Mouse (Mus musculus) MEL (cell line): ENCODE results near the gene Stim1. TPM values are rescaled to one million over a fixed set of nuclear protein-coding genes. Genes with fewer than 3 reads are reported as not detected.

Experiments
- DNase-seq: peaks from one replicate; pipeline ENCODE4 v3.0.0; 2011; ENCODE audit warnings: low read depth, low spot score
- H3K27ac ChIP-seq: 2 replicates; pipeline ENCODE4 v1.5.1; 2012; ENCODE audit warnings: low read depth, mild to moderate bottlenecking, control low read depth, low read length, moderate library complexity; ENCODE audit not compliant: control insufficient read depth
- H3K27me3 ChIP-seq, 2 experiments: fragments of 150-350 bp in 1 of 2; sonication (generic) in 1 of 2; 2 replicates each; pipeline ENCODE4 v1.6.1; 2012; ENCODE audit warnings: low read length in 2 of 2, mild to moderate bottlenecking in 2 of 2, improper control_type of control experiment in 1 of 2, moderate library complexity in 1 of 2; ENCODE audit not compliant: insufficient read depth in 2 of 2, control insufficient read depth in 1 of 2
- H3K36me3 ChIP-seq, 2 experiments: 2 replicates each; pipeline ENCODE4 v1.6.1; 2012 to 2014; ENCODE audit warnings: low read length in 2 of 2, improper control_type of control experiment in 1 of 2, inconsistent platforms in 1 of 2, mild to moderate bottlenecking in 1 of 2; ENCODE audit not compliant: insufficient read depth in 2 of 2, control insufficient read depth in 1 of 2
- H3K4me1 ChIP-seq, 2 experiments: fragments of 150-350 bp in 1 of 2; sonication (generic) in 1 of 2; 2 replicates each; pipeline ENCODE4 v1.6.1; 2012; ENCODE audit warnings: low read length in 2 of 2, improper control_type of control experiment in 1 of 2, mild to moderate bottlenecking in 1 of 2; ENCODE audit not compliant: insufficient read depth in 2 of 2, control insufficient read depth in 1 of 2
- H3K4me3 ChIP-seq, 2 experiments: fragments of 150-350 bp in 1 of 2; sonication (generic) in 1 of 2; 2 replicates each; pipeline ENCODE4 v1.5.1; 2012; ENCODE audit warnings: low read depth in 2 of 2, low read length in 2 of 2, mild to moderate bottlenecking in 2 of 2, moderate library complexity in 2 of 2, control low read depth in 1 of 2, improper control_type of control experiment in 1 of 2; ENCODE audit not compliant: control insufficient read depth in 1 of 2, insufficient read depth in 1 of 2
- H3K79me2 ChIP-seq: 2 replicates; pipeline ENCODE4 v1.6.1; 2012; ENCODE audit warnings: mild to moderate bottlenecking, low read length, moderate library complexity; ENCODE audit not compliant: control insufficient read depth, poor library complexity, insufficient read depth
- H3K9ac ChIP-seq: 2 replicates; pipeline ENCODE4 v1.6.1; 2012; ENCODE audit warnings: low read depth, mild to moderate bottlenecking, control low read depth, low read length, moderate library complexity; ENCODE audit not compliant: control insufficient read depth, poor library complexity, severe bottlenecking
- H3K9me3 ChIP-seq: fragments of 150-350 bp; sonication (generic); replicated peaks from 2 replicates; pipeline ENCODE4 v1.6.1; 2012; ENCODE audit warnings: mild to moderate bottlenecking, low read length, improper control_type of control experiment, moderate library complexity; ENCODE audit not compliant: insufficient read depth
- E2F4 ChIP-seq: IDR thresholded peaks from 2 replicates; pipeline ENCODE4 v1.6.1; 2011; ENCODE audit warnings: low read depth, low read length, improper control_type of control experiment, borderline replicate concordance
- ELF1 ChIP-seq: IDR thresholded peaks from 2 replicates; pipeline ENCODE4 v1.6.1; 2014; ENCODE audit warnings: low read depth, mild to moderate bottlenecking, inconsistent platforms, low read length, improper control_type of control experiment, moderate library complexity
- EP300 ChIP-seq, 2 experiments: IDR thresholded peaks; 2 replicates each; pipeline ENCODE4 v1.6.1; 2011; ENCODE audit warnings: improper control_type of control experiment in 2 of 2, low read length in 2 of 2, low read depth in 1 of 2, mild to moderate bottlenecking in 1 of 2
- ETS1 ChIP-seq: IDR thresholded peaks from 2 replicates; pipeline ENCODE4 v1.6.1; 2012; ENCODE audit warnings: low read depth, mild to moderate bottlenecking, inconsistent platforms, low read length, improper control_type of control experiment, moderate library complexity
- GABPA ChIP-seq: IDR thresholded peaks from 2 replicates; pipeline ENCODE4 v1.6.1; 2012; ENCODE audit warnings: low read depth, mild to moderate bottlenecking, inconsistent platforms, low read length, improper control_type of control experiment, moderate library complexity
- GATA1 ChIP-seq: IDR thresholded peaks from 2 replicates; pipeline ENCODE4 v1.6.1; 2011; ENCODE audit warnings: low read depth, low read length, improper control_type of control experiment
- HCFC1 ChIP-seq: IDR thresholded peaks from 2 replicates; pipeline ENCODE4 v1.6.1; 2012; ENCODE audit warnings: low read depth, mild to moderate bottlenecking, inconsistent platforms, low read length, improper control_type of control experiment, moderate library complexity
- JUND ChIP-seq: IDR thresholded peaks from 2 replicates; pipeline ENCODE4 v1.6.1; 2011; ENCODE audit warnings: low read depth, mild to moderate bottlenecking, improper control_type of control experiment, low read length
- MAX ChIP-seq: IDR thresholded peaks from 2 replicates; pipeline ENCODE4 v1.6.1; 2011; ENCODE audit warnings: low read length, improper control_type of control experiment
- MAZ ChIP-seq: IDR thresholded peaks from 2 replicates; pipeline ENCODE4 v1.6.1; 2012; ENCODE audit warnings: low read depth, mild to moderate bottlenecking, inconsistent platforms, low read length, improper control_type of control experiment
- MXI1 ChIP-seq: IDR thresholded peaks from 2 replicates; pipeline ENCODE4 v1.6.1; 2011; ENCODE audit warnings: mild to moderate bottlenecking, low read depth, low read length, improper control_type of control experiment
- MYB ChIP-seq: IDR thresholded peaks from 2 replicates; pipeline ENCODE4 v1.6.1; 2011; ENCODE audit warnings: mild to moderate bottlenecking, low read depth, low read length, improper control_type of control experiment
- MYC ChIP-seq: IDR thresholded peaks from 2 replicates; pipeline ENCODE4 v1.6.1; 2011; ENCODE audit warnings: low read depth, mild to moderate bottlenecking, low read length, improper control_type of control experiment, moderate library complexity
- POLR2AphosphoS2 ChIP-seq: IDR thresholded peaks from 2 replicates; pipeline ENCODE4 v1.6.1; 2011; ENCODE audit warnings: low read length, improper control_type of control experiment
- POLR2AphosphoS5 ChIP-seq: IDR thresholded peaks from 2 replicates; pipeline ENCODE4 v1.6.1; 2012; ENCODE audit warnings: low read depth, borderline replicate concordance, mild to moderate bottlenecking, inconsistent platforms, low read length, moderate library complexity, mixed read lengths
- RAD21 ChIP-seq: IDR thresholded peaks from 2 replicates; pipeline ENCODE4 v1.6.1; 2011; ENCODE audit warnings: mild to moderate bottlenecking, low read depth, low read length, improper control_type of control experiment
- RCOR1 ChIP-seq: IDR thresholded peaks from 2 replicates; pipeline ENCODE4 v1.6.1; 2012; ENCODE audit warnings: low read depth, mild to moderate bottlenecking, inconsistent platforms, low read length, improper control_type of control experiment
- SMC3 ChIP-seq: IDR thresholded peaks from 2 replicates; pipeline ENCODE4 v1.6.1; 2011; ENCODE audit warnings: low read depth, low read length, improper control_type of control experiment
- TAL1 ChIP-seq: IDR thresholded peaks from 2 replicates; pipeline ENCODE4 v1.6.1; 2012; ENCODE audit warnings: mild to moderate bottlenecking, inconsistent platforms, low read length, moderate library complexity, mixed read lengths
- UBTF ChIP-seq: IDR thresholded peaks from 2 replicates; pipeline ENCODE4 v1.6.1; 2012; ENCODE audit warnings: low read depth, mild to moderate bottlenecking, inconsistent platforms, low read length, improper control_type of control experiment, moderate library complexity, borderline replicate concordance; ENCODE audit not compliant: insufficient read depth
- USF1 ChIP-seq: IDR thresholded peaks from 2 replicates; pipeline ENCODE4 v1.6.1; 2014; ENCODE audit warnings: low read depth, mild to moderate bottlenecking, inconsistent platforms, low read length, improper control_type of control experiment, moderate library complexity
- USF2 ChIP-seq, 2 experiments: IDR thresholded peaks; 2 replicates each; pipeline ENCODE4 v1.6.1; 2011 to 2012; ENCODE audit warnings: improper control_type of control experiment in 2 of 2, low read length in 2 of 2, borderline replicate concordance in 1 of 2, inconsistent platforms in 1 of 2, low read depth in 1 of 2, mild to moderate bottlenecking in 1 of 2; ENCODE audit not compliant: insufficient read depth in 1 of 2
- ZKSCAN1 ChIP-seq: IDR thresholded peaks from 2 replicates; pipeline ENCODE4 v1.6.1; 2012; ENCODE audit warnings: low read depth, mild to moderate bottlenecking, inconsistent platforms, low read length, improper control_type of control experiment, moderate library complexity
- ZNF384 ChIP-seq: IDR thresholded peaks from 2 replicates; pipeline ENCODE4 v1.6.1; 2012; ENCODE audit warnings: low read depth, mild to moderate bottlenecking, inconsistent platforms, low read length, improper control_type of control experiment
- polyA plus RNA-seq, 2 experiments: library from polyadenylated mRNA; stranded (reverse) in 1 of 2; unstranded in 1 of 2; fragments of >175 nt in 1 of 2; fragments of >200 nt in 1 of 2; gene quantifications; 2 replicates each; pipeline versions ENCODE4 v1.2.1 to v1.2.4; 2012; ENCODE audit warnings: low replicate concordance in 2 of 2, low read depth in 1 of 2; ENCODE audit not compliant: insufficient read length in 2 of 2, insufficient read depth in 1 of 2, missing spikeins in 1 of 2
- total RNA-seq: library from RNA; depleted of rRNA; stranded (reverse); fragments of 300-350 nt; gene quantifications from 2 replicates; pipeline ENCODE4 v1.2.3, GENCODE M21; 2012

The Stim1 gene
- total and polyA plus RNA-seq, 3 experiments = 26.1 to 65.0 TPM; not detected in 1

- no peak overlapping the region for H3K4me3 ChIP-seq
- peak overlapping the region; percentile 31; the same call in 1 of the 2 replicates for H3K9ac ChIP-seq
- H3K27ac ChIP-seq = peak overlapping the region; percentile 47
- peak; percentile 64 for DNase-seq
- TF ChIP-seq MYC (peak; percentile 71; the same call in 1 of the 2 replicates), SMC3 (no peak), USF2 (IDR thresholded peaks at IDR 0.05; ENCODE audit: borderline replicate concordance in 1 of 2, insufficient read depth in 1 of 2, low read depth in 1 of 2, low read length in 2 of 2) (no peak), MAX (peak; percentile 81), MXI1 (peak; percentile 74; the same call in 1 of the 2 replicates), EP300 (IDR thresholded peaks at IDR 0.05; ENCODE audit: low read depth in 1 of 2, low read length in 2 of 2) (peak in 1 of 2 experiments; percentile 22; a peak in 1 of 4 replicates), USF1 (peak; percentile 56; the same call in 1 of the 2 replicates), TAL1 (0 out of 2 replicates have a peak, but pooled peaks have one; percentile 19)
- H3K27me3 ChIP-seq = no peaks in the 10 kb centered on the region
- peaks cover 0 to 10% of the 10 kb centered on the region in 2 experiments; a peak in 2 of 4 replicates for H3K36me3 ChIP-seq
- no peaks in the 10 kb centered on the region for H3K79me2 ChIP-seq
- peaks cover 8 to 10% of the 10 kb centered on the region in 2 experiments; a peak in 3 of 4 replicates for H3K4me1 ChIP-seq
- no peaks in the 10 kb centered on the region for H3K9me3 ChIP-seq
These were observed 8.9 kb upstream of the Stim1 start for GRCm38 (mm10) chr7:102258753-102259152.

DNA sequence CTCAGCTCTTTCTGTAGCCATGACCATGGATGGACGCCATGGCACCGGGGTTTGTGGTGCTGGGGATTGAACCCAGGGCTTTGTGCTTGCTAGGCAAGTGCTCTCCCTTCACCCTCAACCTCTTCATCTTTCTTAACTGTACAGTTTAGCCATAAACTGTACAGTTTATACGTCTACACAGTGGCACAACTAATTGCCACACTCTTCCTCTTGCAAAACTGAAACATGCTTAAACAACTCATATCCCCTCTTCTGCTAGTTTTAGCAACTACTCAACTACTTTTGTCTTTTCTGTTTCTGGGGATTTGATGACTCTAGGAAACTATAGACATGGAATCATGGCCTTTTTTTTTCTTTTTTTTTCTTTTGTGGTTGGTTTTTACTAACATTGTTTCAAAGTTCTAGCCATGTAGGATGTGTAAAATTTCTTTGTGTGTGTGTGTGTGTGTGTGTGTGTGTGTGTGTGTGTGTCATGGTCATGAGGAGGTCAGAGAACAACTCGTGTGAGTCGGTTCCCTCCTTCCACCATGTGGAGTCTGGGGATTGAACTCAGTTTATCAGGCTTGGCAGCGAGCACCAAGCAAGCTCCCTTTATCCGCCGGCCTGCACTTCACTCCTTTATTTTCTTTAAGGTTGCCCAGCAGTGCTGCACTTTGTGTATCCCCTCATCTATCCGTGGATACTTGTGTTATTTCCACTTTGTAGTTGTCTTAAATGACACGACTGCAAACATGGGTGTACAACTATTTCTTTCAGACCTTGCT lies 7.7 kb upstream of the Stim1 start:
- H3K4me1 ChIP-seq = peaks cover 4 to 5% of the 10 kb centered on the region in 2 experiments; a peak in 3 of 4 replicates
- H3K9ac ChIP-seq = peak overlapping the region; percentile 5; the same call in 1 of the 2 replicates
- peaks cover 0 to 2% of the 10 kb centered on the region in 2 experiments; a peak in 2 of 4 replicates for H3K36me3 ChIP-seq
- no peak overlapping the region for H3K4me3 ChIP-seq
- no peaks in the 10 kb centered on the region for H3K9me3 ChIP-seq
- H3K27me3 ChIP-seq = no peaks in the 10 kb centered on the region
- DNase-seq = peak; percentile 70
- no peaks in the 10 kb centered on the region for H3K79me2 ChIP-seq
- no peak for TF ChIP-seq USF1
- TF ChIP-seq GABPA = no peak
- TF ChIP-seq ZNF384 = no peak
- TF ChIP-seq RAD21 = no peak
- no peak for TF ChIP-seq MYB
- TF ChIP-seq GATA1 = peak; percentile 27; the same call in 1 of the 2 replicates
- peak; percentile 63 for TF ChIP-seq MAX
- TF ChIP-seq UBTF = no peak
- peak; percentile 63; the same call in 1 of the 2 replicates for TF ChIP-seq MYC
- TF ChIP-seq MAZ = no peak
- TF ChIP-seq POLR2AphosphoS5 = no peak
- no peak for TF ChIP-seq USF2 (IDR thresholded peaks at IDR 0.05; ENCODE audit: borderline replicate concordance in 1 of 2, insufficient read depth in 1 of 2, low read depth in 1 of 2, low read length in 2 of 2)
- TF ChIP-seq ELF1 = no peak
- TF ChIP-seq POLR2AphosphoS2 = no peak
- no peak for TF ChIP-seq ZKSCAN1
- peak; percentile 22; the same call in 1 of the 2 replicates for TF ChIP-seq TAL1
- TF ChIP-seq RCOR1 = no peak
- no peak for TF ChIP-seq HCFC1
- no peak for TF ChIP-seq JUND
- TF ChIP-seq EP300 (IDR thresholded peaks at IDR 0.05; ENCODE audit: low read depth in 1 of 2, low read length in 2 of 2) = peak in 1 of 2 experiments; percentile 41; a peak in 2 of 4 replicates
- TF ChIP-seq MXI1 = peak; percentile 77
- no peak for TF ChIP-seq E2F4
- no peak for TF ChIP-seq ETS1
- H3K27ac ChIP-seq = peak overlapping the region; percentile 22
